Mouse (Mus musculus) MEL (cell line): ENCODE data around the gene Helz2. TPM values are rescaled to one million over a fixed set of nuclear protein-coding genes. Genes with fewer than 3 reads are reported as not detected.

ENCODE experiments used
- DNase-seq: peaks from one replicate; pipeline ENCODE4 v3.0.0; 2011; ENCODE audit warnings: low read depth, low spot score
- H3K27ac ChIP-seq: 2 replicates; pipeline ENCODE4 v1.5.1; 2012; ENCODE audit warnings: low read depth, mild to moderate bottlenecking, control low read depth, low read length, moderate library complexity; ENCODE audit not compliant: control insufficient read depth
- H3K27me3 ChIP-seq, 2 experiments: fragments of 150-350 bp in 1 of 2; sonication (generic) in 1 of 2; 2 replicates each; pipeline ENCODE4 v1.6.1; 2012; ENCODE audit warnings: low read length in 2 of 2, mild to moderate bottlenecking in 2 of 2, improper control_type of control experiment in 1 of 2, moderate library complexity in 1 of 2; ENCODE audit not compliant: insufficient read depth in 2 of 2, control insufficient read depth in 1 of 2
- H3K36me3 ChIP-seq, 2 experiments: 2 replicates each; pipeline ENCODE4 v1.6.1; 2012 to 2014; ENCODE audit warnings: low read length in 2 of 2, improper control_type of control experiment in 1 of 2, inconsistent platforms in 1 of 2, mild to moderate bottlenecking in 1 of 2; ENCODE audit not compliant: insufficient read depth in 2 of 2, control insufficient read depth in 1 of 2
- H3K4me1 ChIP-seq, 2 experiments: fragments of 150-350 bp in 1 of 2; sonication (generic) in 1 of 2; 2 replicates each; pipeline ENCODE4 v1.6.1; 2012; ENCODE audit warnings: low read length in 2 of 2, improper control_type of control experiment in 1 of 2, mild to moderate bottlenecking in 1 of 2; ENCODE audit not compliant: insufficient read depth in 2 of 2, control insufficient read depth in 1 of 2
- H3K4me3 ChIP-seq, 2 experiments: fragments of 150-350 bp in 1 of 2; sonication (generic) in 1 of 2; 2 replicates each; pipeline ENCODE4 v1.5.1; 2012; ENCODE audit warnings: low read depth in 2 of 2, low read length in 2 of 2, mild to moderate bottlenecking in 2 of 2, moderate library complexity in 2 of 2, control low read depth in 1 of 2, improper control_type of control experiment in 1 of 2; ENCODE audit not compliant: control insufficient read depth in 1 of 2, insufficient read depth in 1 of 2
- H3K79me2 ChIP-seq: 2 replicates; pipeline ENCODE4 v1.6.1; 2012; ENCODE audit warnings: mild to moderate bottlenecking, low read length, moderate library complexity; ENCODE audit not compliant: control insufficient read depth, poor library complexity, insufficient read depth
- H3K9ac ChIP-seq: 2 replicates; pipeline ENCODE4 v1.6.1; 2012; ENCODE audit warnings: low read depth, mild to moderate bottlenecking, control low read depth, low read length, moderate library complexity; ENCODE audit not compliant: control insufficient read depth, poor library complexity, severe bottlenecking
- H3K9me3 ChIP-seq: fragments of 150-350 bp; sonication (generic); replicated peaks from 2 replicates; pipeline ENCODE4 v1.6.1; 2012; ENCODE audit warnings: mild to moderate bottlenecking, low read length, improper control_type of control experiment, moderate library complexity; ENCODE audit not compliant: insufficient read depth
- BHLHE40 ChIP-seq: IDR thresholded peaks from 2 replicates; pipeline ENCODE4 v1.6.1; 2012; ENCODE audit warnings: low read depth, mild to moderate bottlenecking, inconsistent platforms, low read length, improper control_type of control experiment, borderline replicate concordance
- CHD1 ChIP-seq: IDR thresholded peaks from 2 replicates; pipeline ENCODE4 v1.6.1; 2012; ENCODE audit warnings: low read depth, mild to moderate bottlenecking, inconsistent platforms, low read length, improper control_type of control experiment
- CHD2 ChIP-seq: IDR thresholded peaks from 2 replicates; pipeline ENCODE4 v1.6.1; 2011; ENCODE audit warnings: low read length, improper control_type of control experiment
- E2F4 ChIP-seq: IDR thresholded peaks from 2 replicates; pipeline ENCODE4 v1.6.1; 2011; ENCODE audit warnings: low read depth, low read length, improper control_type of control experiment, borderline replicate concordance
- ELF1 ChIP-seq: IDR thresholded peaks from 2 replicates; pipeline ENCODE4 v1.6.1; 2014; ENCODE audit warnings: low read depth, mild to moderate bottlenecking, inconsistent platforms, low read length, improper control_type of control experiment, moderate library complexity
- EP300 ChIP-seq, 2 experiments: IDR thresholded peaks; 2 replicates each; pipeline ENCODE4 v1.6.1; 2011; ENCODE audit warnings: improper control_type of control experiment in 2 of 2, low read length in 2 of 2, low read depth in 1 of 2, mild to moderate bottlenecking in 1 of 2
- ETS1 ChIP-seq: IDR thresholded peaks from 2 replicates; pipeline ENCODE4 v1.6.1; 2012; ENCODE audit warnings: low read depth, mild to moderate bottlenecking, inconsistent platforms, low read length, improper control_type of control experiment, moderate library complexity
- GABPA ChIP-seq: IDR thresholded peaks from 2 replicates; pipeline ENCODE4 v1.6.1; 2012; ENCODE audit warnings: low read depth, mild to moderate bottlenecking, inconsistent platforms, low read length, improper control_type of control experiment, moderate library complexity
- GATA1 ChIP-seq: IDR thresholded peaks from 2 replicates; pipeline ENCODE4 v1.6.1; 2011; ENCODE audit warnings: low read depth, low read length, improper control_type of control experiment
- HCFC1 ChIP-seq: IDR thresholded peaks from 2 replicates; pipeline ENCODE4 v1.6.1; 2012; ENCODE audit warnings: low read depth, mild to moderate bottlenecking, inconsistent platforms, low read length, improper control_type of control experiment, moderate library complexity
- MAX ChIP-seq: IDR thresholded peaks from 2 replicates; pipeline ENCODE4 v1.6.1; 2011; ENCODE audit warnings: low read length, improper control_type of control experiment
- MAZ ChIP-seq: IDR thresholded peaks from 2 replicates; pipeline ENCODE4 v1.6.1; 2012; ENCODE audit warnings: low read depth, mild to moderate bottlenecking, inconsistent platforms, low read length, improper control_type of control experiment
- MEF2A ChIP-seq: IDR thresholded peaks from 2 replicates; pipeline ENCODE4 v1.6.1; 2014; ENCODE audit warnings: low read depth, mild to moderate bottlenecking, inconsistent platforms, low read length, improper control_type of control experiment; ENCODE audit not compliant: poor library complexity, insufficient replicate concordance, severe bottlenecking; ENCODE audit errors: extremely low read depth
- MXI1 ChIP-seq: IDR thresholded peaks from 2 replicates; pipeline ENCODE4 v1.6.1; 2011; ENCODE audit warnings: mild to moderate bottlenecking, low read depth, low read length, improper control_type of control experiment
- NELFE ChIP-seq: IDR thresholded peaks from 2 replicates; pipeline ENCODE4 v1.6.1; 2011; ENCODE audit warnings: low read depth, low read length, improper control_type of control experiment
- NRF1 ChIP-seq: IDR thresholded peaks from 2 replicates; pipeline ENCODE4 v1.6.1; 2014; ENCODE audit warnings: low read depth, mild to moderate bottlenecking, inconsistent platforms, low read length, improper control_type of control experiment, moderate library complexity; ENCODE audit not compliant: poor library complexity, insufficient read depth, severe bottlenecking
- POLR2A ChIP-seq, 2 experiments: IDR thresholded peaks; 2 replicates each; pipeline ENCODE4 v1.6.1; 2011 to 2012; ENCODE audit warnings: low read length in 2 of 2, mild to moderate bottlenecking in 2 of 2, control low read depth in 1 of 2, improper control_type of control experiment in 1 of 2, low read depth in 1 of 2, moderate library complexity in 1 of 2; ENCODE audit not compliant: control insufficient read depth in 1 of 2, insufficient read depth in 1 of 2, poor library complexity in 1 of 2
- POLR2AphosphoS2 ChIP-seq: IDR thresholded peaks from 2 replicates; pipeline ENCODE4 v1.6.1; 2011; ENCODE audit warnings: low read length, improper control_type of control experiment
- SIN3A ChIP-seq: IDR thresholded peaks from 2 replicates; pipeline ENCODE4 v1.6.1; 2012; ENCODE audit warnings: low read length, improper control_type of control experiment, inconsistent platforms
- SMC3 ChIP-seq: IDR thresholded peaks from 2 replicates; pipeline ENCODE4 v1.6.1; 2011; ENCODE audit warnings: low read depth, low read length, improper control_type of control experiment
- TAL1 ChIP-seq: IDR thresholded peaks from 2 replicates; pipeline ENCODE4 v1.6.1; 2012; ENCODE audit warnings: mild to moderate bottlenecking, inconsistent platforms, low read length, moderate library complexity, mixed read lengths
- TBP ChIP-seq: IDR thresholded peaks from 2 replicates; pipeline ENCODE4 v1.8.0; 2011; ENCODE audit warnings: low read depth, low read length, improper control_type of control experiment
- TCF12 ChIP-seq: IDR thresholded peaks from 2 replicates; pipeline ENCODE4 v1.6.1; 2014; ENCODE audit warnings: low read depth, mild to moderate bottlenecking, inconsistent platforms, low read length, improper control_type of control experiment, moderate library complexity
- USF1 ChIP-seq: IDR thresholded peaks from 2 replicates; pipeline ENCODE4 v1.6.1; 2014; ENCODE audit warnings: low read depth, mild to moderate bottlenecking, inconsistent platforms, low read length, improper control_type of control experiment, moderate library complexity
- USF2 ChIP-seq, 2 experiments: IDR thresholded peaks; 2 replicates each; pipeline ENCODE4 v1.6.1; 2011 to 2012; ENCODE audit warnings: improper control_type of control experiment in 2 of 2, low read length in 2 of 2, borderline replicate concordance in 1 of 2, inconsistent platforms in 1 of 2, low read depth in 1 of 2, mild to moderate bottlenecking in 1 of 2; ENCODE audit not compliant: insufficient read depth in 1 of 2
- ZKSCAN1 ChIP-seq: IDR thresholded peaks from 2 replicates; pipeline ENCODE4 v1.6.1; 2012; ENCODE audit warnings: low read depth, mild to moderate bottlenecking, inconsistent platforms, low read length, improper control_type of control experiment, moderate library complexity
- ZMIZ1 ChIP-seq: IDR thresholded peaks from 2 replicates; pipeline ENCODE4 v1.6.1; 2012; ENCODE audit warnings: low read depth, mild to moderate bottlenecking, inconsistent platforms, low read length, improper control_type of control experiment, moderate library complexity
- polyA plus RNA-seq, 2 experiments: library from polyadenylated mRNA; stranded (reverse) in 1 of 2; unstranded in 1 of 2; fragments of >175 nt in 1 of 2; fragments of >200 nt in 1 of 2; gene quantifications; 2 replicates each; pipeline versions ENCODE4 v1.2.1 to v1.2.4; 2012; ENCODE audit warnings: low replicate concordance in 2 of 2, low read depth in 1 of 2; ENCODE audit not compliant: insufficient read length in 2 of 2, insufficient read depth in 1 of 2, missing spikeins in 1 of 2
- total RNA-seq: library from RNA; depleted of rRNA; stranded (reverse); fragments of 300-350 nt; gene quantifications from 2 replicates; pipeline ENCODE4 v1.2.3, GENCODE M21; 2012

The Helz2 gene
- total and polyA plus RNA-seq, 3 experiments: 6.2 to 12.0 TPM; not detected in 1

DNA sequence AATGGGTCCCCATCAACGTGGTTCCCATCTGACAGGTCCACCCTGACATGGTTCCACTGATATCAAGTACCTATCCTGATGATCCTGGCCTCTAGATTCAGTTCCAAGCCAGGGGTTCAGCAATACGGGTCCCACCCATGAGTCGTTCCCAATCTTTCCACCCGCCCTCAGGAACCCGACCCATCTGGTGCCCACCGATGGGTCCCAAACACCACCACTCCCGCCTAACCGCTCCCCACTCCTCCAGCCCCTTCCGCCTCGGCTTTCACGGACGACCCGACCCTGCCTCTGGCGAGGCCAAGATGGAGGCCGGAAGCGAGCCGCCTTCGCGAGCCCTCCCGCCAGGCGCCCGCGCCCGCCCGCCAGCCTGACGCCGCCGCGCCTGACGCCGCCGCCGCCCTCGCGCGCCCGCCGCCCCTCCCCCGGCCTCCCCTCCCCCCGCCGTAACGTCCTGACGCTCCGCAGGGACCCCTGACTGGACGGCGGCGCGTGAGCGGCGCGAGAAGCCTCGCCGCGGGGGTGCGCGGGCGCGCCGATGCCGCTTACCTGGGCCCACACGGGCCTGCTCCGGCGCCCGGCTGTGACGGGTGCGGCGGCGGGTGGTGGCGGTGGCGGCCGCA, 45.6 kb upstream of the Helz2 start:
- H3K4me1 ChIP-seq: peaks cover 2 to 13% of the 10 kb centered on the region in 2 experiments; a peak in 3 of 4 replicates
- peak overlapping the region; percentile 95 for H3K9ac ChIP-seq
- H3K4me3 ChIP-seq: peak overlapping the region; percentile 91
- peaks cover 18% of the 10 kb centered on the region for H3K79me2 ChIP-seq
- H3K27me3 ChIP-seq: no peaks in the 10 kb centered on the region
- H3K36me3 ChIP-seq: peaks cover 0 to 17% of the 10 kb centered on the region in 2 experiments; a peak in 3 of 4 replicates
- H3K27ac ChIP-seq: peak overlapping the region; percentile 92
- H3K9me3 ChIP-seq: no peaks in the 10 kb centered on the region
- TF ChIP-seq USF2 (IDR thresholded peaks at IDR 0.05; ENCODE audit: borderline replicate concordance in 1 of 2, insufficient read depth in 1 of 2, low read depth in 1 of 2, low read length in 2 of 2): no peak
- peak; percentile 74 for TF ChIP-seq HCFC1
- peak; percentile 55 for TF ChIP-seq ZMIZ1
- TF ChIP-seq POLR2A (IDR thresholded peaks at IDR 0.05; ENCODE audit: control insufficient read depth in 1 of 2, insufficient read depth in 1 of 2, low read depth in 1 of 2, low read length in 2 of 2, poor library complexity in 1 of 2): peak; percentile 70 to 71; a peak in 3 of 4 replicates
- no peak for TF ChIP-seq ZKSCAN1
- TF ChIP-seq USF1: no peak
- peak; percentile 31; the same call in 1 of the 2 replicates for TF ChIP-seq ELF1
- 0 out of 2 replicates have a peak, but pooled peaks have one; percentile 17 for TF ChIP-seq TCF12
- peak; percentile 52 for TF ChIP-seq GATA1
- peak; percentile 64 for TF ChIP-seq MAX
- TF ChIP-seq E2F4: 0 out of 2 replicates have a peak, but pooled peaks have one; percentile 35
- peak; percentile 70 for TF ChIP-seq NELFE
- TF ChIP-seq TAL1: no peak
- peak; percentile 18; the same call in 1 of the 2 replicates for TF ChIP-seq MAZ
- no peak for TF ChIP-seq CHD1
- peak; percentile 55; the same call in 1 of the 2 replicates for TF ChIP-seq POLR2AphosphoS2
- peak; percentile 54; the same call in 1 of the 2 replicates for TF ChIP-seq SIN3A
- DNase-seq: peak; percentile 85

DNA sequence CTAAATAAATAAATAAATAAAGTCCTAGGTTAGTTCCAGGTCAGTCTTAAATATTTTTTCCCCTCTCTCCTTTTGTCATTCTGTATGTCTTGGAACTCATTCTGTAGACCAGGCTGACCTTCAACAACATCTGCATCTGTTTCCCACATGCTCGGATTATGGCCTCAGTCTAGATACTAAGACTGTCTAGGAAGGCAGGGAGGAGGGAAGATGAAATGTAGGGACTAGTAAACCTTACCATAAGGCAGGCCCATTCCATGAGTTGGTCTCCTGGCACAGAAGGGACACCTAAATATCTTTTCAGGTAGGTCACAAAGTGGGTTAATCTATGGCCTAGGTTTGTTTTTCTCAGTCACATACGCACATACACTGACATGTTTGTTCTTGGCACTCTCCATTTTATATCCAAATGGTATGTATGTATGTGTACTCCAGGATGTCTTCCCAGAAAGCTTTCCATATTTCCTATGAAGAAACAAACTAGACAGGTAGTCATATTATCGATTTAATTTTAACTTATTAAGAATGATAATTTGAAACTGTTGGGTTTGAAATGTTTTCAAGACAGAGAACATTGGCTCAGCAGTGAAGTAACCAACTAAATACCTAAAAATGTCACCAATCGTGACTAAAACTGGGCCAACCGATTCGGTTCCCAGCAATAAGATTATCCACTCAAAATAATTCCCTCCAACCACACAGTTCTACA, 45.0 kb upstream of the Helz2 start:
- Histone ChIP-seq H3K27ac (peak overlapping the region; percentile 92), H3K27me3 (no peaks in the 10 kb centered on the region), H3K79me2 (peaks cover 18% of the 10 kb centered on the region), H3K4me3 (peak overlapping the region; percentile 91), H3K9me3 (no peaks in the 10 kb centered on the region), H3K9ac (peak overlapping the region; percentile 95), H3K36me3 (peaks cover 2 to 17% of the 10 kb centered on the region in 2 experiments), H3K4me1 (peaks cover 2 to 13% of the 10 kb centered on the region in 2 experiments; a peak in 3 of 4 replicates)
- peak; percentile 25 for DNase-seq
- TF ChIP-seq POLR2A (IDR thresholded peaks at IDR 0.05; ENCODE audit: control insufficient read depth in 1 of 2, insufficient read depth in 1 of 2, low read depth in 1 of 2, low read length in 2 of 2, poor library complexity in 1 of 2) (no peak), MAX (no peak), NELFE (no peak), HCFC1 (no peak), SMC3 (no peak), BHLHE40 (no peak), USF1 (no peak), GABPA (no peak), TBP (no peak), TAL1 (no peak), ZMIZ1 (no peak; the same call in 1 of the 2 replicates), CHD2 (no peak), CHD1 (peak; percentile 91), NRF1 (no peak), ETS1 (no peak), EP300 (IDR thresholded peaks at IDR 0.05; ENCODE audit: low read depth in 1 of 2, low read length in 2 of 2) (no peak), MEF2A (no peak), MXI1 (0 out of 2 replicates have a peak, but pooled peaks have one; percentile 35), ZKSCAN1 (no peak)
